Mouse (Mus musculus) adrenal gland, adult 18-20 months (tissue): ENCODE measurements around the gene Prickle2. TPM values are rescaled to one million over a fixed set of nuclear protein-coding genes. Genes with fewer than 3 reads are reported as not detected.

Source experiments
- DNase-seq, 2 experiments: peaks; one replicate each; pipeline ENCODE4 v3.0.0; 2021 to 2022; ENCODE audit warnings: low spot score in 2 of 2
- total RNA-seq, 2 experiments: library from RNA; stranded (reverse); gene quantifications; 1 replicate in 1 of 2; 2 replicates in 1 of 2; pipeline ENCODE4 v1.2.3; 2021

Prickle2 gene
- total RNA-seq, 2 experiments from 2014 or later: 4.9 to 7.1 TPM

- no peak for DNase-seq
Observed at GRCm38 (mm10) chr6:92395143-92395542, 310.8 kb downstream of the Prickle2 start.

DNA sequence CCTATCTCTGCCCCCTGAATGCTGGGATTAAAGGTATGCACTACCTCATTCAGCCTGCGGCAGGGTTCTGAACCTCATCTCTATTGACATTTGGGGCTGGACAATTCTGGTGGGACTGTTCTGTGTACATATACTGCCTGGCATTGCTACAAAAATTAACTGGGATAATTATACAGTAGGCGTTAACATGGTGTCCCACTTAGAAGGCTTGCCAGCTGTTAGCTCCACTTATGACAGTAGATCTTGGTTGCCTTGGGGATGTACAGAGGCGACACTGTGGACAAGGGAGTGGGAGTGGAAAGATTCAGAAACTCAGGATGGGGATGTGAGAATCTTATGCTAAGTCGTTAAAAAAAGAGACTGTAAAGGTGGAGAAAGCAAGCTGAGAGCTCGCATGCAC is 311.3 kb downstream of the Prickle2 start:
- no peak for DNase-seq

- no peak for DNase-seq
Observed at GRCm38 (mm10) chr6:92390321-92390720, 315.6 kb downstream of the Prickle2 start.

GRCm38 (mm10) chr6:92388681-92389080 is 317.3 kb downstream of the Prickle2 start:
- DNase-seq: no peak

DNA sequence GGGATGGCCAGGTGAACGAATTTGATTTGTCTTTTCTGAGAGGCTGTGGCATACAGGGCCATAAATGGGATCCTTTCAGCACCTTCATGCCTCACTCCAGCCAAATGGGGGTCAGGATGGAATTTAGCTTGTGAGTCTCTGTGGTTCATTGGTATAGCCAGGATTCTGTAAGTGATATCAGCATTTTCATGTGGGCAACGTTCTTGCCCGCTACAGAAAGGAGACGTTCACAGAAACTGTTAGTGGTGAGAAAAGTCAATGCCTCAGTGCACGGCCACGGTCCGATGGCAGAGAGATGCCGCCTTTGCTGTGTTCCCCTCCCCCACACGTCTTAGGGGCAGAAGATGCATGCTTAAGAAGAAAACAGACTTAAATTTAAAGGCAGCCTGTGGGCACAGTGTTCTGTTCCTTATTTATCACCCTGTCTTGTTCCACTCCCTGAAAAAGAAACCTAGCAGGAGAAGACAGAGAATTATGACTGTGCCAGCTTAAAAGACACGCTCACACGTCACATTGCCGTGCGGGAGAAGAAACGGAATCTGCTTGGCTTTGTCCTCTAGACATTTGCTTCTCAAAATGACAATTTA is 322.7 kb downstream of the Prickle2 start:
- DNase-seq: no peak

DNA sequence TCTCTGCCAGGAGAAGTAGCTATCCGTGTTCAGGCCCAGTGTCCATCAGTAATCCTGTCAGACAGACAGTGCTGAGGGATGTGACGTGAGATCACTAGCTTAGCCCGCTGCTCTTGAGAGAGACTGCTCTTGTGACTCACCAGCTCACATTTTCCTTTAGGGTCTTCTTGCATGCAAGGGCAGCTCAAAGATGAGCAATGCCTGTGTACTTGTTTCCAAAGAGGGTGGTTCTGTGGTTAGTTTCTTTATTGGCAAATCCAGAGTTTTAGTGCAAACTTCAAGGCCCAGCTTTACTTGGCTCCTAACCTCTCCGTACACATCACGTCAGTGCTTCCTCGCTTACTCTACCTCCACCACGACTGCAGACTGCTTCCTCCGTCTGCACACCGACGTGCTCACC is 324.9 kb downstream of the Prickle2 start:
- DNase-seq: no peak

DNA sequence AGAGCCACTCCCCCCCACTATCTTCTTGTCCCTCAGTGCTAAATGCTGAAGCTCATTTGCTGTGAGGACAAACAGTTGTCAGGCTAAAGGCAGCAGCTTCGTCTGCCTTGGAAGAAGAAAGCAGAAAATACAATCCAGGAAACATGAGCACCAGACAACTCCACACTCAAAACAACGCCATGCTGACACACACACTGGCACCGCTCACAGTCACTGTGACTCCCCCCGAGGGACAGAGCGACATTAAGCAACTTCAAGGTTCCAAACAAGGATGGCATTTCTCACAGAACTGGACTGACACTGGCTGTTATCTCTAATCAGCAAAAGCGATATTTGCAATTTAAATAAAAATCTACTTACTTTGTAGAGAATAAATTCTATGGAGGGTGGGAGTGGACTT is 331.1 kb downstream of the Prickle2 start:
- no peak for DNase-seq

DNA sequence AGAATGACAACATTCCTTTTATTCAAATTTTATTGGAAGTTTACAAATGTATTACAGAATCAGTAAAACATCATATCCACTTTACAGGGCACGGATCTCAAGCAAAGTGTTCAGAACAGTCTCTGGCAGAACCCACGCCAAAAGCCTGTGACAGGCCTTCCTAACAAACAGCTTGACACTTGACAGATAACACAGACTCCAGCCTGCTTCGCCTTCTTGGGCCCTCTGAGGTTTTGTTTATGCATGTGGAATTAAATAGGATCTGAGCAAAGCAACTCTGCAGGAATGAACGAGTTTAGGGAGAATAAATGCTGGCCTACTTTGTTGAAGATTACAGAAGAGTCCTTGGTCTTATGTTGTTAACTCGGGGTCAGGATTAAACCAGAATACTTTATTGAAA is 335.1 kb downstream of the Prickle2 start:
- no peak for DNase-seq

- DNase-seq: no peak
Observed at GRCm38 (mm10) chr6:92347278-92348028, 358.5 kb downstream of the Prickle2 start.

- DNase-seq: no peak
Observed at GRCm38 (mm10) chr6:92346729-92347128, 359.2 kb downstream of the Prickle2 start.

DNA sequence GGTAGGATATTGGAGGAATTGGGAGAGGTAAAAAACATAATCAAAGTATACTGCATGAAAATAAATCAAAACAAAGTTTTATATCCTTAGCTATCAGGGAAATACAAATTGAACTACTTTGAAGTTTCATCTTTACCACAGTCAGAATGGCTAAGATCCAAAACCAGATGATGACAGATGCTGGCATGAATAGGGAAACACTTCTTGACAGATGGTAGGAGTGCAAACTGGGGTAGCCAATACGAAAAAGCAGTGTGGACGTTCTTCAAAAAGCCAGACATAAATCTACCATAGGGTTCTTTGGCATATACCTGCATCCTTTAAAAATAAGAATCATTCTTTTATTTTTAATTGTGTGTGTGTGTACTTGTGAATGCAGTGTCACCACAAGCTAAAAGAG is 360.8 kb downstream of the Prickle2 start:
- no peak for DNase-seq

DNA sequence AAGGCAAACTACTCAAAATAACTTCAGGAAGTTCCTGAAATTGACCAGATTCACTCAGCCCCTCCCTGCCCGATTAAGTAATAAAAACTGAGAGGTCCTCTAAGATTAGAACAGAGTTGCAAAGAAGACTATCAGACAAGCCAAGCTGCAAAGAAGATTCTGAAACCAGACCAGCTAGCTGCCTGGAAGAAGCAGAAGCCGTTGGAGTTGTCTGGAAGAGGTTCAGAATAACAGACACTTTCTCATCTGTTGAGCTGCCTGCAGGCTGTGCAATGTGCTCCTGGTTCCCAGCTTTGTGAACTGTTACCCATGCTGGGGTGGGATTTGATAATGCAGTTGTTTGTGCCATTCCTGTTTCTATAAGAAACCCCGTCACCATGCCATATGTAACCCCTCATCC is 361.4 kb downstream of the Prickle2 start:
- no peak for DNase-seq

Other genes starting within 250 kb of the Prickle2 start
- gene A730049H05Rik, start 110.3 kb upstream of the Prickle2 start, total RNA-seq: 1 to 10 TPM; 1.7 to 3.7 TPM
- gene Gm15737, start 163.2 kb upstream of the Prickle2 start, total RNA-seq: not detected
- 10 to 100 TPM; 24.9 to 37.1 TPM for gene Adamts9, start 237.3 kb upstream of the Prickle2 start, total RNA-seq